Mouse (Mus musculus) adrenal gland, adult 8-10 months (tissue): ENCODE results near the gene Tmem151b. TPM values are rescaled to one million over a fixed set of nuclear protein-coding genes. Genes with fewer than 3 reads are reported as not detected.

ENCODE experiments used
- DNase-seq: peaks from one replicate; pipeline ENCODE4 v3.0.0; 2022
- total RNA-seq, 4 experiments: library from RNA; stranded (reverse); gene quantifications; 2 replicates each; pipeline ENCODE4 v1.2.4; 2022

The Tmem151b gene
- total RNA-seq, 4 experiments from 2014 or later = 0.09 to 0.17 (median 0.14) TPM

DNA sequence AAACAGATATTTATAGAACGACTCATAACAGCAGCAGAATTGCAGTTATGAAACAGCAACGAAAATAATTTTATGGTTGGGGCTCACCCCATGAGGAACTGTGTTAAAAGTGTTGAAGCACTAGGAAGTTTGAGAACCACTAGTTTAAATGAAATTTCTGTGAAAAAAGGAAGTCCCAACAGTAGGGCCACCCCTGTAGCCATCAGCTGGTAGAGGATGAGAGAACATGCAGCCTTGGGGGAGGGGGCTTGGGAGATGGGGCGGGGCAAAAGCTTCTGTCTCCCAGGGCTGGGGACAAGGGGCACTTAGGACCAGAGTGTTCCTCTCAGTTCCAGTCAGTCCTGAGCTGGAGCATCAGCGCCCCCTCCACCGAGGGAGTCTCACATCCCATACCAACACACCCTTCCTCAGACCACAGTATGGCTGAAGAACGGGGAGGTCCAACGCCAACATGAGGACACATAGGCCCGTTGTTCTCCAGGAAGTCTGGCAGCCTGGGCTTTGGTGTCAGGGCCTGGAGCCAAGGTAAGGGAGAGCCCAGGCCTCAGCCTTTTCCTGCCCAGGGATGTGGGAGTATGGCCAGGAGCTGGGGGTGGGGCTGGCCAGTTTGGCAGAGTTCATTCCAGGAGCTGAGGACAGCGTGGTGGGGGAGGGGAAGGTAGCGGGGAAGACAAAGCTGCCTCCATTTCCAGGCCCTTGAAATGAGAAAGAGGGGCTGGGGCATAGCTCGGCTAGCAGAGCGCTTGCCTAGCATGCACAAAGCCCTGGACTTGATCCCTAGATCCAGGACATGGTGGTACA, 34.8 kb upstream of the Tmem151b start:
- peak; percentile 85 for DNase-seq

DNA sequence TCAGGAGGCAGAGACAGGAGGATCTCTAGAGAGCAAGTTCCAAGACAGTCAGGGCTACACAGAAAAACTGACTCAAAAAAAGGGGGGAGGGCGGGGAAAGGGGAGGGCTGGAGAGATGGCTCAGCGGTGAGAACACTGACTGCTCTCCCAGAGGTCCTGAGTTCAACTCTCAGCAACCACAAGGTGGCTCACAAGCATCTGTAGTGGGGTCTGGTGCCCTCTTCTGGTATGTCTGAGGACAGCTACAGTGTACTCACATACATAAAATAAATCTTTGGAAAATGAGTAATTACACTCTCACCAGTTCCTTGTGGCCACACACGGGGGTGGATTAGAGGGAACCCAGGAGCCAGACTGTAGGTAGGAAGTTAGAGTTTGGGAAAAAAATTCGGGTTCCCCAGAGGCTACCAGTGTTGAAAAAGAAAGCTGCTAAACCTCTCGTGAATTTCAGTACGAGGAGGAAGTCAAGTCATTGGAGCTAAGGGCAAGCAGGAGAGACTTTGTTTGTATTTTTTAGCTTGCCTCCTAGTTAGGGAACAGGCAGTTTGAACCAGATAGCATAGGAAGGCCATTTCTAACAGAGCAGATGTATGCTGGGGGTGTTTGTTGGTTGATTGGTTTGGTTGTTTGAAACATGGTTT, 33.4 kb upstream of the Tmem151b start:
- DNase-seq = no peak

DNA sequence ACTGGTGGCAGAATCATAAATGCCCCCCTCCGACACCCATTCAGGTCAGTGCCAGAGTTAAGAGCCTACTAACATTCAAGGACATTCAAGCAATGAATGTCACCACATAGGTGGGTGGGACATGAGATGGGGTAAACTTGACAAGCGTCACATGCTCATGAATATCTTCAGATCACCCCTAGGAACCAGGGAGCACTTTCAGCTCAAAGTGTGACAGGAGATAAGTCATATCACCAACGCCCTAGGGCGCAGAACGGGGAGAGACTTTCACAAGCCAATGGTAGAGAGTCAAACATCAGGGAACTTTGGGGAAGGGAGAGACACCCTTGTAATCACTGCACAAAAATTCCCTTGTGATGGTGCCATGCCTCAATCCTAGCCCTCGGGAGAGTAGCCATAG, 32.7 kb upstream of the Tmem151b start:
- DNase-seq = no peak

DNA sequence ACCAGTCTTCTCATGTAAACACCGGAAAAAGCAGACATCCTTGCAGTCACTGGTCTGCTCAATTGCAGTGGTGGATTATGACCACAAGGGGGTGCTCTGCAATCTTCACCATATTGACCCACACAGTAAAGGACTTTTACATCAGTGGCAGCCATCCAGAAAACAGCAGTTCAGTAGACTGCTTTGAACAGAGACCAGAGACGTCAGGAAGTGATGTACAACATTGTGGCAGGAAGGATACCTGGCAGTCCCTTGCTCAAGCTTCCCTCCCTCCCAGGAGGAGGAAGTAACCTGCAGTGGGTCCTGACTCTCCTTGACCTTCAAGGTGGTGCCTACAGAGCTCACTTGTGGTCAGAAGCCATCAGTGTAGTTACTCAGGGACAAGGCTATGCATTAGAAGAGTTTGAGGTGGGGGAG, 32.1 kb upstream of the Tmem151b start:
- no peak for DNase-seq

DNA sequence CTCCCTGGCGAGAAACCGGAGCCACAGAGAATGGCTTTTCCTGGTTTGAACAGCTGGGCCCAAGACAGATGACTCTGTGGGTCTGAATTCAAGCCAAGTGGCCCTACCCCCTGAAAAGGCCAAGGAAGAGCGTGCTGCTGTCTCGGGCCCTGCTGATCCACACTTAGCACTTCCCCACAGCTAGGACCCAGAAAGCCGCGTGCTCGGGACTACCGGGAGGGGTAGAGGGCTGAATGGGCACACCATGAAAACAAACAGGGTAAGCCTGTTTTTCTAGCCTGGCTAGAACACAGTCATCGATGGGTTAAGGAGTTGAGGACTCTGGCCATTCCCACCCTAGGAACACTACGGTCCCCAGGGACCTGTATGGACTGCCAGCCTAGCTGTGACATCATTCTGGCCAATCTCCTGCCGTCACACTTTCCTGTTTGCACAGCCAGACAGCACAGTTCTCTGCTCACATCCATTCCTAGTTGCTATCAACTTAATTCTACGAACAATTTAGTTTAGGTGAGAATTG, 31.5 kb upstream of the Tmem151b start:
- no peak for DNase-seq

DNA sequence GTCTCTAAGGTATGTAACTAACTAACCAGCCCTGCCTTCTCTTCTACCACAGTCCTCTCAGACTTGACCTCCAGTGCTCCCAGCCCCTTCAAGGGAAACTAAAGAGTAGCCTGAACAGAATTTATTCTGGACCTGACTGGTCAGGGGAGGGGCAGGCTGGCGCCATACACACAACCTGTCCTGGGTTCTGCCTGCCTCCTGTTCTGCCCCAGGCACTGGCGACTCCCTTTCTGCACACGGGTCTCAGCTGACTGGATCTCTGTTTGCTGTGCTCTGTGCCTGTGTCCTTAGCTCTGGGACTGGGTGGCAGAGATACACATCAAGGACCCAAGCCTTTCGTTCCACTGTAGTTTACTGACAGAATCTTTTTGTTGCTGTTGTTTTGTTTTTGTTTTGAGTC, 30.1 kb upstream of the Tmem151b start:
- no peak for DNase-seq

DNA sequence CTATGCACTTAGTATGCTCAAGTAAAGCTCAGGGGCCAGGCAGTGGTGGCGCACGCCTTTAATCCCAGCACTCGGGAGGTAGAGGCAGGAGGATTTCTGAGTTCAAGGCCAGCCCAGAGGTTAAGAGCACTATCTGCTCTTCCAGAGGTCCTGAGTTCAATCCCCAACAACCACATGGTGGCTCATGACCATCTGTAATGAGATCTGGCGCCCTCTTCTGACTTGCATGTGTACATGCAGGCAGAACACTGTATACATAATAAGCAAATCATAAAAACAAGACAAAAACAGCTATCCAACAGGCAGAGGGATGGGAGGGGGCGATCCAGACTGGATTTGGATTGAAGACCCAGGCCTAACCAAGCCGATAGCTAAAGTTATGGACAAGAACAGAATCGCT, 29.4 kb upstream of the Tmem151b start:
- DNase-seq = no peak

DNA sequence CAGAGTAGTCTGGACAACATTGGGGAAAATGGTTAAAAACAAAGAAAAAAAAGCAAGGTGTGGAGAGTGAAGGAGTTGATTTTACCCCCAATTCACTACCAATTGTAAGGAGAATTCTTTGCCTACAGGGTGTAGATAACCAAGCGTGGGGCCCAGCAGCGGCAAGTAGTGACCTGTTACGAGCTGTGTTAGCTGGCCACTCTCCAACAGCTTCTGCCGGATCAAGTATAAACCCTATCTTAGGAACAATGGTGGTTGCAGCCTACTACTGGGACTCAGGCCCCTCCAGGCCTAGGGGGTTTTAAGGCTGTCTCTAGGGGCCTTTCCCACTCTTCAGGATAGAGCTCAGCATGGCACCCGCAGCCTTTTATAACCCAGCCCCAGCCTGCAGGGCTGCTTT, 28.8 kb upstream of the Tmem151b start:
- no peak for DNase-seq

DNA sequence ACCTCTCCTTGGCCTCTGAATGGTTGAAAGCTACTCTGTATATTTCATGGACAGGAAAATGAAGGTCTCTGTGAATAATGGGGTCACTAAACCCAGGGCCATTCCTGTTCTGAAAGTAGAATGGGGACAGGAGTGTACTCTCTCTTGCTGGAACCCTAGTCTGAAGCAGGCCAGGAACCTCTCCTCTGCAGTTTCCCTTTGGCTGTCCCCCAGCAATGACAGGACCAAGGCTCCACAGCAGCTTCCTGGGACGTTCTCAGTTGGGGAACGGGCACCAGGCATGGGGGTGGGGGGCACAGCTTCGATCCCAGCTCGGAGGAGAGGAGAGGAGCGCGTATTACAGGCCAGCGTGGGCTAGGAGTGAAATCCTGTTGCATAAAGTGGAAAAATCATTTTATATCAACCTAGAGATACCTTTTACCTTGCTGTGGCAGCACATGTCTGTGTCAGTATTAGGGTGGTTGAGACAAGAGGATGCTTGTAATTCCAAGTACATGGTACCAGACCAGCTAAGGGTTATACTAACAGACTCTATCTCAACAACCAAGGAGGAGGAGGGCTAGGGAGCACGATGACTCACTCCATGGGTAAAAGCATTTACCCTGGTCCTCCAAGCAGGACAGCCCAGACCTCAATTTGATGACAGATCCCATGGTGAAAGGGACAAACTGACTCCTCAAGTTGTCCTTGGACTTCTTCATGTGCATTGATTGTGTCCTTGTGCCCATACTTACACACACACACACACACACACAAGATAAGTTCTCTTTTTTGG, 25.8 kb upstream of the Tmem151b start:
- no peak for DNase-seq

DNA sequence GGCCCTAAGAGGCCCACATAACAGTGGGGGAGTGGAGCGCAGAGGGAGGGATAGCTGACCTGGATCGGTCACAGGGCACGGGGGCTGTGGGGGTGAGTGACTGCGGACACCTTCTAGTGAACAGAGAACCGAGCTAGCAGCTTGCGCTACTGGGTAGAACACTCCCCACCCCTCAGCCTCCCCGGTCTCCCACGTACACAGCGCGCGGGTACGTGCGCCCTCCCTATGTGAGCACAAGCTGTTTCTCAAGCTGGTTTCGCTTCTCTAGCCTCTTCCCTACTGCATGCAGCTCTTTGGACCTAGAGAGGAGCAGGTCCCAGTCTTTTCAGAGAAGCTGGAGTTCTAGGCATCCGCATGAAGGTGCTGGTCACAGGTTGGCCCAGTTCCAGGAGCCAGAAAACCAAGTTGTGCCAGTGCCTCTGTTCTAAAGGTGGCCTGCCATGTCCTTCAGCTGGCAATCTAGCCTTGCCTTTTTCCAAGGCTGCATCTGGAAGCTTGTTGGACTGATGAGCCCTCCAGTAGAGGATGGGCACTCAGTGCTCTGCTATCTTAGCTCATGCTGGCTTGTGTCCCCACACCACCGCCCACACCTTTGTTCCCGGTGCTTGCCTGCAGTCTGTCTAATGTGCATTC, 24.8 kb upstream of the Tmem151b start:
- DNase-seq = peak; percentile 81

DNA sequence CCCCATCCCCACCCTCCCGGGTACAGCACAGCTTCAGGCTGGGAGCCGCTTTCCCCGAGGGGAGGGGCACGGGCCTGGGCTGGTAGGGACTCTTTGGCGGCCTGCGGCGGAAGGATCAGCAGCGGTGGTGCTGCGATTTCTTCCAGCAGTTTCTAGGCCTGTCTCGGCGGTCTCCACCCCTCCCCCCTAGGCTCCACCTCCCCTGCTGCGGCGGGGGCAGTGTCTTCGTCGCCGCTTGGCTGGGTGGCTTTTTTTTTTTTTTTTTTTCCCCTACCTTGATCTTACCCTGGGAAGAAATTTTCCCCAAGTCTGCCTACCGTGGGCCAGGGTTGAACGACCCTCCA, 24.3 kb upstream of the Tmem151b start:
- DNase-seq = peak; percentile 95

DNA sequence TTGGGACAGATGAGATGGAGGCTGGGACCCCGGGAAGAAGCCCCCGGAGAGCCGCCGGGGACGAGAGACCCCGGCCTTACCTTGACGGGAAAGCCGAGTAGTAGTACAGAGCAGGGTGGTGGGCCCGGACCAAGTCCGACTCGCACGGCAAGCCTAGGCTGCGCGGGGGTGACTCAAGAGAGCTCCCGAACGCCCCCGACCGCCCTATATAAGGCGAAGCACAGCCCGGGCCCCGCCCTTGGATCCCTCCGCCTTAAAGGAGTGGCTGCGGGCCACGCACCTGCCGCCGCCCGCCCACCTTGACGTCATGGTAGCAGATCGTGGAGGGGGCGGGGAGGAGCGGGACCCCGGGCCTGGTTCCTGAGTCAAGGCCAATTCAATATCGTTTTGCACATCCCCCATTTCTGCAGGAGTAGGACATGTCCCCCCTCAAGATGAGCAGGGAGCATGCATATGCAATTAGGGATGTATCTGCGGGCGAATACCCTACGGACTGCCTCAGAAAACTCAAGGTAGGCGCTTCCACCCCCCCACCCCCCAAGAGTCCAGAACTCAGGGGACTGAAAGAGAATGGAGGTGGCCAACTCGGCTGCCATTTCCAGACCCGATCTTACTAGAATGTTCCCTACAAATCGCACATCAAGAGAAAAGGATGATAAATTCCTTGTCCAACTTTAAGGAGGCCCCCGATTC, 23.8 kb upstream of the Tmem151b start, which contains the start of gene Hsp90ab1:
Gene Hsp90ab1, minus strand, starts transcription at position 185 of the 693 bp plus-strand sequence.
- DNase-seq = peak; percentile 96

DNA sequence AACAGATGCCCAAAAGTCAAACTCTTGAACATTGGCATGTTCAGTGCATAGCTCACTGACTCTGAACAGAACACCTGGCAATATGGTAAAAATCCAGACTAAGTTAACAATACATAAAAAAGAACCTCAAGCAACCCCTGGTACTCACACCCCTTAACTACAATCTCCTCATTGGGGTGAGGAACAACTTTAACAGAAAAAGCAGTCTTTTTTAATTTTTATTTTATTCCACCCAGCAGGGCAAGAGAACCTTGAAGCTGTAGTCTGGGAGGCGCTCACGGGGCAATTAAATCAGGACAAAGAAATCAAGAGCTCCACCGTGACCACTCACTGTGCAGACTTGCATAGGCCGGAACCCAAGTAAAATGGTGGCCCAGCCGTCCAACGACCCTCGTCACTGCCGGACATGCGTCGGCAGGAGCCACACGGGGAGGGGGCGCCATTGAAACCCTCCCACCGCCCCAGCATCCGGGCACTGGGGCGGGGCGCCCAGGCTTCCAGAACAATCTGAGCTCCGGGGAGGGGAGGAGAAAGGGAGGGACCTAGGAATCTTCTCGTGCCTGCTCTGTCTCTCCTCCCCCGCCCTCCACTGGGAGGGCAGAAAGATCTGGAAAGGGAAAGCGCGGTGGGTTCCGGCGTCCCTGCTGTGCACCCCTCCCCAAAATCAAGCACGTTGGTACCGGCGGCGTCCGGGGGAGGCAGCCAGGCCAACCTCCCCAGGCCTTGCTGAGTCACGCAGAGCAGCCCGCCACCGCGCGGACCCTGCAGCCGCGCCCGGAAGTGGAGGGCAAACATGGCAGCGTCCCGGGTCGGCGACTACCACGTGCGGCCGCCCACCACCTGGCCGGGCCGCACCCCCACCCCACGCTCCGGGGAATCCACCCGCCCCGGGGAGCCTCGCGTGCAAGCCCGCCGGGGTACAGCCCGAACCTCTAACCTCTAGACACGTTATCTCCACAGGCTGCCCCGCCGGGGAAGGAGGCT, 22.9 kb upstream of the Tmem151b start:
- DNase-seq = peak; percentile 81

DNA sequence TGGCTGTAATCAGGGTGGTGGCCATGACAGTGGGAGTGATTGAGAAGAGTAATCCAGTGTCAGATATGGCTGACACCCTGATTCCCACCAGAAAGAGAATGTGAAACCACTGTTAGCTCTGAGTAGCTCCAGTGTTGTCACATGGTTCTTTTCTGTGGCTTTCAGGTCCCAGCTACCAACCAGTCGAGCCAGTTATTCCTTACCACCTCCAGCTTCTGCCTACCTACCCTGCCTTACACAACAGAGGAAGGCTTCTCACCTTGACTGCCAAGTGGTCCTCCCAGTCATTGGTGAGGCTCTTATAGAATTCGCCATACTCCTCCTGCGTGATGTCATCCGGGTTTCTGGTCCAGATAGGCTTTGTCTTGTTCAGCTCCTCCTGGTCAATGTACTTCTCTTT, 20.5 kb upstream of the Tmem151b start:
- no peak for DNase-seq

DNA sequence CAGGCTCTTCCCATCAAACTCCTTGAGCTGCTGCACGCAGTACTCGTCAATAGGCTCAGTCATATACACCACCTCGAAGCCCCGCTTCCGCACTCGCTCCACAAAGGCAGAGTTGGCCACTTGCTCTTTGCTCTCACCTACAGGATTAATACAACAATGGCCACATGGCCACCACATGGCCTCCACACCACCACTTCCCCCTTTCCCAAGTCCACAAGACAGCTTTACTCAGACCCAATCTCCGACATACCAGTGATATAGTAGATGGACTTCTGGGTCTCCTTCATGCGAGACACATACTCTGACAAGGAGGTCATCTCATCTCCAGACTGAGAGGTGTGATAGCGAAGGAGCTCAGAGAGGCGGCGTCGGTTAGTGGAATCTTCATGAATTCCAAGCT, 19.5 kb upstream of the Tmem151b start:
- no peak for DNase-seq

DNA sequence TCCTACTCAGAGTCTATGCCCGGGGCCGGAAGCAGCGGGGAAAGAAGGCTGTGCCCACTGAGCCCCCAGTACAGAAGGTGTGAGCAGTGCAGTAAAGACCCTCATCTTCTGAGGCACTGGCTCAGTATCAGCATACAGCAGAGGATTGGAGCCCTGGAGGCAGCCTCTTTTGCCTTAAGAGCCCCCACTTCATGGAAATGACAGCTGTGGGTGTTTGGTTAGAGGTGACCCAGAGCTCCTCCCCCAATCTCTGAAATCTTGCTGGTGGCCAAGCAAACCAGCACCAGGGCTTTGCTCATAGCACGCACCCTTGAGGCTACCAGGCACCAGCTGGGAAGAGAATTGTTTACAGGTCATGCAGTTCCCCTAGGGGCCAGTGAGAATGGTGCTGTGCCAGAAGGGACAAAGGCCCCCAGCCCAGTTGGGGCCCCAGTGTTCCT, 17.7 kb upstream of the Tmem151b start:
- no peak for DNase-seq

DNA sequence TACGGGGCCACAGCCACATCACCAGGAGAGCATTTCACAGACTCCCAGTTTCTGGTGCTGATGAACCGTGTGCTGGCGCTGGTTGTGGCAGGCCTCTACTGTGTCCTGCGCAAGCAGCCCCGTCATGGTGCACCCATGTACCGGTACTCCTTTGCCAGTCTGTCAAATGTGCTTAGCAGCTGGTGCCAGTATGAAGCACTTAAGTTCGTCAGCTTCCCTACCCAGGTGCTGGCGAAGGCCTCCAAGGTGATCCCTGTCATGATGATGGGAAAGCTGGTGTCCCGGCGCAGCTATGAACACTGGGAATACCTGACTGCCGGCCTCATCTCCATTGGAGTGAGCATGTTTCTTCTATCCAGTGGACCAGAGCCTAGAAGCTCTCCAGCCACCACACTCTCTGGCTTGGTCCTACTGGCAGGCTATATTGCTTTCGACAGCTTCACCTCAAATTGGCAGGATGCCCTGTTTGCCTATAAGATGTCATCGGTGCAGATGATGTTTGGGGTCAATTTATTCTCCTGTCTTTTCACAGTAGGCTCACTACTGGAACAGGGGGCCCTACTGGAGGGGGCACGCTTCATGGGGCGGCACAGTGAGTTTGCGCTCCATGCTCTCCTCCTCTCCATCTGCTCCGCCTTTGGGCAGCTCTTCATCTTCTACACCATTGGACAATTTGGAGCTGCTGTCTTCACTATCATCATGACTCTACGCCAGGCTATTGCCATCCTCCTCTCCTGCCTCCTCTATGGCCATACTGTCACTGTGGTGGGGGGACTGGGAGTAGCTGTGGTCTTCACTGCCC, 17.1 kb upstream of the Tmem151b start:
- no peak for DNase-seq

DNA sequence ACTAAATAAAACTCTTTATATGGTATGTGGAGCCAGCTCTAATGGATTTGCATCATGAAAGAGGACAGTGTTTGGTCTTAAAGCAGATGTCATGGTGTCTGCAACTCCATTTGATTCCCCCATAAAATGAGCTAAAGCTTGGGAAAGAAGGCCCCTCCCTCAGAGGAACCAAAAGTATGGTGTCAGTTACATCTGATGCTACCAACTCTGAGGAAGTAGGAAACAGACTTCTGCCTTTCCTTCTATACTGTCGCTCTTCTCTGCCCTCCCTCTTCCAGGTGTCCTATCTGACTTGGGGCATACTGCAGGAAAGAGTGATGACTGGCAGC, 16.5 kb upstream of the Tmem151b start:
- DNase-seq = no peak

DNA sequence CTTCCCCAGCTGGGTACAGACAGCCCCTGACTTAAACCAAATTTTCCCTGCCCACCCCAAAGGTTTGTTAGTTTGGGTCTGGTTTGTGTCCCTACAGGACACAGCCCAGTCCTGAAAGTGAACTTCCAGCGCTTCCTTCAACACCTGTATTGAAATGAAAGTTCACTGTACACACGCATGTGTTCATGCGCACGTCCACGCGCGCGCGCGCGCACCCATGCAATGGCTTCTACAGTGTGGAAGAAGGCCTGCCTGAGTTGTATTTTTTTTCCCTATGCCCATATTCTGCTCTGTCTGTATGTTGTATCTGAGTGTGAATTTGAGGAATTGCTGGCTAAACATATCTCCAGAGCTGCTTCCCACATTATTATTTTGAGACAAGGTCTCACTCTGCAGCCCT, 15.6 kb upstream of the Tmem151b start:
- no peak for DNase-seq

DNA sequence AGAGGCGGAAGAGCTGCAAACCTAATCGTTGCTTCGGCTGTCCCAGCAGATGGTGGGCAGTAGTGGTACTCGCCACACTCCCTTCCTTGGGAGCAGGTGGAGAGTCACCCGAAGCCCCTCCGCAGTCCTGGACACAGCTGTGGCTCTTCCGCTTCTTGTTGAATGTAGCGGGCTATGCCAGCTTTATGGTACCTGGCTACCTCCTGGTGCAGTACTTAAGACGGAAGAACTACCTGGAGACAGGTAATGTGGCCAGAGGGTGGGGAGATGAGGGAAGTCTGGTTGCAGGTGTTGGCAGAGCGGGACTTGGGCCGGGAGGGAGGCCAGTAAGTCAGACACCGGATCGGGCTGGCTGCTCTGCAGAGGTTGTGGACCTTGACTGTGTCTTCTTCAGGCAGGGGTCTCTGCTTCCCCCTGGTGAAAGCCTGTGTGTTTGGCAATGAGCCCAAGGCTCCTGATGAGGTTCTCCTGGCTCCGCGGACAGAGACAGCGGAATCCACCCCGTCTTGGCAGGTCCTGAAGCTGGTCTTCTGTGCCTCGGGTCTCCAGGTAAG, 15.1 kb upstream of the Tmem151b start:
- no peak for DNase-seq
